Mouse (Mus musculus) MEL (cell line): ENCODE measurements around the gene Ass1. TPM values are rescaled to one million over a fixed set of nuclear protein-coding genes. Genes with fewer than 3 reads are reported as not detected.

Experiments used
- DNase-seq: peaks from one replicate; pipeline ENCODE4 v3.0.0; 2011; ENCODE audit warnings: low read depth, low spot score
- H3K27ac ChIP-seq: 2 replicates; pipeline ENCODE4 v1.5.1; 2012; ENCODE audit warnings: low read depth, mild to moderate bottlenecking, control low read depth, low read length, moderate library complexity; ENCODE audit not compliant: control insufficient read depth
- H3K27me3 ChIP-seq, 2 experiments: fragments of 150-350 bp in 1 of 2; sonication (generic) in 1 of 2; 2 replicates each; pipeline ENCODE4 v1.6.1; 2012; ENCODE audit warnings: low read length in 2 of 2, mild to moderate bottlenecking in 2 of 2, improper control_type of control experiment in 1 of 2, moderate library complexity in 1 of 2; ENCODE audit not compliant: insufficient read depth in 2 of 2, control insufficient read depth in 1 of 2
- H3K36me3 ChIP-seq, 2 experiments: 2 replicates each; pipeline ENCODE4 v1.6.1; 2012 to 2014; ENCODE audit warnings: low read length in 2 of 2, improper control_type of control experiment in 1 of 2, inconsistent platforms in 1 of 2, mild to moderate bottlenecking in 1 of 2; ENCODE audit not compliant: insufficient read depth in 2 of 2, control insufficient read depth in 1 of 2
- H3K4me1 ChIP-seq, 2 experiments: fragments of 150-350 bp in 1 of 2; sonication (generic) in 1 of 2; 2 replicates each; pipeline ENCODE4 v1.6.1; 2012; ENCODE audit warnings: low read length in 2 of 2, improper control_type of control experiment in 1 of 2, mild to moderate bottlenecking in 1 of 2; ENCODE audit not compliant: insufficient read depth in 2 of 2, control insufficient read depth in 1 of 2
- H3K4me3 ChIP-seq, 2 experiments: fragments of 150-350 bp in 1 of 2; sonication (generic) in 1 of 2; 2 replicates each; pipeline ENCODE4 v1.5.1; 2012; ENCODE audit warnings: low read depth in 2 of 2, low read length in 2 of 2, mild to moderate bottlenecking in 2 of 2, moderate library complexity in 2 of 2, control low read depth in 1 of 2, improper control_type of control experiment in 1 of 2; ENCODE audit not compliant: control insufficient read depth in 1 of 2, insufficient read depth in 1 of 2
- H3K79me2 ChIP-seq: 2 replicates; pipeline ENCODE4 v1.6.1; 2012; ENCODE audit warnings: mild to moderate bottlenecking, low read length, moderate library complexity; ENCODE audit not compliant: control insufficient read depth, poor library complexity, insufficient read depth
- H3K9ac ChIP-seq: 2 replicates; pipeline ENCODE4 v1.6.1; 2012; ENCODE audit warnings: low read depth, mild to moderate bottlenecking, control low read depth, low read length, moderate library complexity; ENCODE audit not compliant: control insufficient read depth, poor library complexity, severe bottlenecking
- H3K9me3 ChIP-seq: fragments of 150-350 bp; sonication (generic); replicated peaks from 2 replicates; pipeline ENCODE4 v1.6.1; 2012; ENCODE audit warnings: mild to moderate bottlenecking, low read length, improper control_type of control experiment, moderate library complexity; ENCODE audit not compliant: insufficient read depth
- BHLHE40 ChIP-seq: IDR thresholded peaks from 2 replicates; pipeline ENCODE4 v1.6.1; 2012; ENCODE audit warnings: low read depth, mild to moderate bottlenecking, inconsistent platforms, low read length, improper control_type of control experiment, borderline replicate concordance
- CHD1 ChIP-seq: IDR thresholded peaks from 2 replicates; pipeline ENCODE4 v1.6.1; 2012; ENCODE audit warnings: low read depth, mild to moderate bottlenecking, inconsistent platforms, low read length, improper control_type of control experiment
- CHD2 ChIP-seq: IDR thresholded peaks from 2 replicates; pipeline ENCODE4 v1.6.1; 2011; ENCODE audit warnings: low read length, improper control_type of control experiment
- CTCF ChIP-seq, 3 experiments: IDR thresholded peaks in 2 of 3; conservative IDR thresholded peaks in 1 of 3; 2 replicates each; pipeline ENCODE4 v1.5.1; 2011 to 2012; ENCODE audit warnings: low read length in 3 of 3, low read depth in 2 of 3, mild to moderate bottlenecking in 2 of 3, improper control_type of control experiment in 1 of 3, inconsistent platforms in 1 of 3, mixed read lengths in 1 of 3, moderate library complexity in 1 of 3; ENCODE audit not compliant: control insufficient read depth in 1 of 3, insufficient read depth in 1 of 3, poor library complexity in 1 of 3, severe bottlenecking in 1 of 3
- E2F4 ChIP-seq: IDR thresholded peaks from 2 replicates; pipeline ENCODE4 v1.6.1; 2011; ENCODE audit warnings: low read depth, low read length, improper control_type of control experiment, borderline replicate concordance
- ELF1 ChIP-seq: IDR thresholded peaks from 2 replicates; pipeline ENCODE4 v1.6.1; 2014; ENCODE audit warnings: low read depth, mild to moderate bottlenecking, inconsistent platforms, low read length, improper control_type of control experiment, moderate library complexity
- EP300 ChIP-seq, 2 experiments: IDR thresholded peaks; 2 replicates each; pipeline ENCODE4 v1.6.1; 2011; ENCODE audit warnings: improper control_type of control experiment in 2 of 2, low read length in 2 of 2, low read depth in 1 of 2, mild to moderate bottlenecking in 1 of 2
- GATA1 ChIP-seq: IDR thresholded peaks from 2 replicates; pipeline ENCODE4 v1.6.1; 2011; ENCODE audit warnings: low read depth, low read length, improper control_type of control experiment
- HCFC1 ChIP-seq: IDR thresholded peaks from 2 replicates; pipeline ENCODE4 v1.6.1; 2012; ENCODE audit warnings: low read depth, mild to moderate bottlenecking, inconsistent platforms, low read length, improper control_type of control experiment, moderate library complexity
- MAX ChIP-seq: IDR thresholded peaks from 2 replicates; pipeline ENCODE4 v1.6.1; 2011; ENCODE audit warnings: low read length, improper control_type of control experiment
- MYB ChIP-seq: IDR thresholded peaks from 2 replicates; pipeline ENCODE4 v1.6.1; 2011; ENCODE audit warnings: mild to moderate bottlenecking, low read depth, low read length, improper control_type of control experiment
- NELFE ChIP-seq: IDR thresholded peaks from 2 replicates; pipeline ENCODE4 v1.6.1; 2011; ENCODE audit warnings: low read depth, low read length, improper control_type of control experiment
- NRF1 ChIP-seq: IDR thresholded peaks from 2 replicates; pipeline ENCODE4 v1.6.1; 2014; ENCODE audit warnings: low read depth, mild to moderate bottlenecking, inconsistent platforms, low read length, improper control_type of control experiment, moderate library complexity; ENCODE audit not compliant: poor library complexity, insufficient read depth, severe bottlenecking
- POLR2AphosphoS2 ChIP-seq: IDR thresholded peaks from 2 replicates; pipeline ENCODE4 v1.6.1; 2011; ENCODE audit warnings: low read length, improper control_type of control experiment
- RAD21 ChIP-seq: IDR thresholded peaks from 2 replicates; pipeline ENCODE4 v1.6.1; 2011; ENCODE audit warnings: mild to moderate bottlenecking, low read depth, low read length, improper control_type of control experiment
- RCOR1 ChIP-seq: IDR thresholded peaks from 2 replicates; pipeline ENCODE4 v1.6.1; 2012; ENCODE audit warnings: low read depth, mild to moderate bottlenecking, inconsistent platforms, low read length, improper control_type of control experiment
- SIN3A ChIP-seq: IDR thresholded peaks from 2 replicates; pipeline ENCODE4 v1.6.1; 2012; ENCODE audit warnings: low read length, improper control_type of control experiment, inconsistent platforms
- UBTF ChIP-seq: IDR thresholded peaks from 2 replicates; pipeline ENCODE4 v1.6.1; 2012; ENCODE audit warnings: low read depth, mild to moderate bottlenecking, inconsistent platforms, low read length, improper control_type of control experiment, moderate library complexity, borderline replicate concordance; ENCODE audit not compliant: insufficient read depth
- ZC3H11A ChIP-seq: IDR thresholded peaks from 2 replicates; pipeline ENCODE4 v1.6.1; 2012; ENCODE audit warnings: low read depth, mild to moderate bottlenecking, inconsistent platforms, low read length, improper control_type of control experiment
- ZKSCAN1 ChIP-seq: IDR thresholded peaks from 2 replicates; pipeline ENCODE4 v1.6.1; 2012; ENCODE audit warnings: low read depth, mild to moderate bottlenecking, inconsistent platforms, low read length, improper control_type of control experiment, moderate library complexity
- ZNF384 ChIP-seq: IDR thresholded peaks from 2 replicates; pipeline ENCODE4 v1.6.1; 2012; ENCODE audit warnings: low read depth, mild to moderate bottlenecking, inconsistent platforms, low read length, improper control_type of control experiment
- polyA plus RNA-seq, 2 experiments: library from polyadenylated mRNA; stranded (reverse) in 1 of 2; unstranded in 1 of 2; fragments of >175 nt in 1 of 2; fragments of >200 nt in 1 of 2; gene quantifications; 2 replicates each; pipeline versions ENCODE4 v1.2.1 to v1.2.4; 2012; ENCODE audit warnings: low replicate concordance in 2 of 2, low read depth in 1 of 2; ENCODE audit not compliant: insufficient read length in 2 of 2, insufficient read depth in 1 of 2, missing spikeins in 1 of 2
- total RNA-seq: library from RNA; depleted of rRNA; stranded (reverse); fragments of 300-350 nt; gene quantifications from 2 replicates; pipeline ENCODE4 v1.2.3, GENCODE M21; 2012

The Ass1 gene
- total and polyA plus RNA-seq, 3 experiments = 45.0 to 88.0 TPM; not detected in 1

DNA sequence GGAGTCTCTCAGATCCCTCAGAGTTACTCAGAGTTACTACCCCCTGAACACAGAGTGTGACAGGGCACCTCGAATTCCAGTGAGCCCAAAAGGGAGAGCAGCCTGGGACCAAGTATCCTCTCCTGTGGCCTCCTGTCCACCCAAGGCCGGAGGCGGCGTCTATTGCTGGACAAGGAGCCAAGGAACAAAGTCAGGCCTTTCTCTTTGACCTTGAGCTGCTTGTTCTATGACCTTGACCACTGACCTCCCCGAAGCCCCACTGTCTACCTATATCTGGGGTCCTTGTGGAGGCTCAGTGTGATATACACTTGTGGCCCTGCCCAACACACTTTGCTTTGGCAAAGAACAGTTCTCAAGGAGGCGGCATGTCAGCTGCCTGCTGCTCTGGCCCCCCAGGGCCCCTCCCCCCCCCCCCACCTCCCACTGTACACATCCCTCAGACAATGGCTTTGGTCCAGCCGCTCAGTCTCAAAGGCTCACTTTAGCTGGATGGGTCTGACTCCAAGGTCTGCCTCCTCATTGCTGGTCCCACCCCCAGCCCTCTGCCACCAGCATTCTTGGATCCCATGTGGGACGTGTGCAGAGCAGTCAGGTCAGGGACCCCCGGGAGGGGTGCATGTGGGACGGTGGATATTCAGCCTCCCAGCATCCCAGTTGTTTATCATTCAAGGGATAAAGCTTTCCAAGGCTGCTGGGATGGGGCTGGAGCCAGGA lies 6.3 kb downstream of the Ass1 start:
- DNase-seq = no peak
- Histone ChIP-seq H3K4me3 (no peak overlapping the region), H3K27ac (no peak overlapping the region), H3K36me3 (no peaks in the 10 kb centered on the region), H3K4me1 (peaks cover 0 to 3% of the 10 kb centered on the region in 2 experiments; a peak in 1 of 4 replicates), H3K9ac (no peak overlapping the region), H3K9me3 (no peaks in the 10 kb centered on the region), H3K79me2 (no peaks in the 10 kb centered on the region), H3K27me3 (no peaks in the 10 kb centered on the region)
- TF ChIP-seq NELFE (no peak), SIN3A (no peak), CHD2 (no peak), CHD1 (no peak), EP300 (IDR thresholded peaks at IDR 0.05; ENCODE audit: low read depth in 1 of 2, low read length in 2 of 2) (no peak), ELF1 (no peak), RCOR1 (no peak), MAX (no peak), GATA1 (no peak), RAD21 (no peak), NRF1 (no peak), ZKSCAN1 (no peak), POLR2AphosphoS2 (no peak), HCFC1 (no peak), E2F4 (no peak)
- TF ChIP-seq, all 39 proteins: peak for 0

- H3K4me1 ChIP-seq = no peaks in the 10 kb centered on the region
- H3K9ac ChIP-seq = no peak overlapping the region
- TF ChIP-seq NRF1 (no peak), ZC3H11A (no peak), ZNF384 (no peak), MYB (no peak), BHLHE40 (no peak), UBTF (no peak), CTCF (IDR thresholded peaks at IDR 0.05 in 2 of 3, conservative IDR thresholded peaks at IDR 0.05 in 1 of 3; ENCODE audit: control insufficient read depth in 1 of 3, insufficient read depth in 1 of 3, low read depth in 2 of 3, low read length in 3 of 3, poor library complexity in 1 of 3, severe bottlenecking in 1 of 3) (no peak)
- no peaks in the 10 kb centered on the region for H3K9me3 ChIP-seq
- DNase-seq = no peak
- H3K36me3 ChIP-seq = no peaks in the 10 kb centered on the region
- no peak overlapping the region for H3K27ac ChIP-seq
- no peak overlapping the region for H3K4me3 ChIP-seq
- H3K79me2 ChIP-seq = no peaks in the 10 kb centered on the region
- no peaks in the 10 kb centered on the region for H3K27me3 ChIP-seq
Measured at GRCm38 (mm10) chr2:31477234-31478161, 7.5 kb downstream of the Ass1 start.
